18 mouse cellular contexts compared by ENCODE assay signal in the genomic region with DNA sequence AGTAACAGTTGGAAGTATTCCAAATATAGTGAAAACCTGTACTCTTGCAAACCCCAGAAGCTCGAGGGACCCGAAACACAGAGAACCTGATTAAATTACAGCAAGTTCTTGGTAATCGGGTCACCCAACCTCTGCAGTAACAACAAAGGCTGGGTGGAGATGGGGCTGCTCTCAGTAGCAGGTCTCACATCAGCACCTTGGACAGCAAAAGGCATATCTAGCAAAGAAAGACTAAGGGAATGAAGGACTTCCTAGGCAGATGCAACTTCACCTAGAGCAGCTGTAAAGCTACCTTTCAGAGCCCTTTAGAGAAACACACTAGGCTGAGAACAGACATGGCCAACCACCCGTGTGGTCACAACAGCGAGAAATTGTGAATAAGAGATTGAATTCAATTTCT.
DNase-seq lines count a peak whose midpoint lies in the region; ATAC-seq and TF ChIP-seq lines count a peak whose summit lies in the region.
"Had no signal": no experiment of that assay in that cellular context is flagged by ENCODE, and none has a peak within 500 bp of the region (broad histone marks: within the 10 kb centered on the region; RNA-seq: fewer than 3 reads in every experiment).

No protein-coding gene starts in this region.

- no peaks in the 10 kb centered on the region for H3K79me2 ChIP-seq in C2C12 (ENCODE audit: control insufficient read depth, insufficient read depth)

- H3K4me3 ChIP-seq in kidney, embryonic 16.5 days (ENCODE audit: low read length): no peak overlapping the region
- H3K4me3 ChIP-seq in C2C12 (ENCODE audit: insufficient read depth, poor library complexity, severe bottlenecking): no peak overlapping the region
- H3K4me3 ChIP-seq in embryonic facial prominence, embryonic 14.5 days (ENCODE audit: low read depth, low read length): no peak overlapping the region
- H3K4me3 ChIP-seq in forebrain, embryonic 16.5 days (replicated peaks; ENCODE audit: low read length): no peak overlapping the region
- H3K4me3 ChIP-seq: forebrain, embryonic 15.5 days; heart, embryonic 13.5 days had no signal

- intact Hi-C loops in gastrocnemius, postnatal 36 days (cut with DNase I): no loop called here
- intact Hi-C loops in left cerebral cortex, postnatal 4 days (cut with DNase I): no loop called here

- no peaks in the 10 kb centered on the region for H3K4me1 ChIP-seq in kidney, embryonic 16.5 days (ENCODE audit: insufficient read depth, low read length)
- no peaks in the 10 kb centered on the region for H3K4me1 ChIP-seq in embryonic facial prominence, embryonic 14.5 days (ENCODE audit: control insufficient read depth, insufficient read depth, low read length)
- no peaks in the 10 kb centered on the region for H3K4me1 ChIP-seq in forebrain, embryonic 16.5 days (replicated peaks; ENCODE audit: control insufficient read depth, insufficient read depth, low read length)
- H3K4me1 ChIP-seq: forebrain, embryonic 15.5 days; heart, embryonic 13.5 days had no signal

- TF ChIP-seq CTCF in C2C12 (IDR thresholded peaks at IDR 0.05; ENCODE audit: control insufficient read depth, insufficient read depth, insufficient read length): no peak

- no peaks in the 10 kb centered on the region for H3K36me3 ChIP-seq in kidney, embryonic 16.5 days (ENCODE audit: insufficient read depth, low read length)
- no peaks in the 10 kb centered on the region for H3K36me3 ChIP-seq in C2C12 (ENCODE audit: control insufficient read depth, insufficient read depth)
- H3K36me3 ChIP-seq in embryonic facial prominence, embryonic 14.5 days (ENCODE audit: control insufficient read depth, insufficient read depth, low read length): no peaks in the 10 kb centered on the region
- H3K36me3 ChIP-seq in forebrain, embryonic 16.5 days (ENCODE audit: control insufficient read depth, insufficient read depth): no peaks in the 10 kb centered on the region
- H3K36me3 ChIP-seq: forebrain, embryonic 15.5 days; heart, embryonic 13.5 days had no signal

- ATAC-seq in kidney, embryonic 16.5 days (ENCODE audit: low FRiP score, low TSS enrichment): no peak
- ATAC-seq in embryonic facial prominence, embryonic 14.5 days (ENCODE audit: low read depth): no peak
- no peak for ATAC-seq in forebrain, embryonic 16.5 days
- ATAC-seq: activated CD4-positive, CD25-positive, alpha-beta regulatory T cell, adult 4 months; forebrain, embryonic 15.5 days; hindbrain, embryonic 16.5 days; midbrain, embryonic 16.5 days had no signal

- no peaks in the 10 kb centered on the region for H3K9me3 ChIP-seq in kidney, embryonic 16.5 days (ENCODE audit: low read length)
- H3K9me3 ChIP-seq in embryonic facial prominence, embryonic 14.5 days (ENCODE audit: control insufficient read depth, low read length): no peaks in the 10 kb centered on the region
- no peaks in the 10 kb centered on the region for H3K9me3 ChIP-seq in forebrain, embryonic 16.5 days (ENCODE audit: control insufficient read depth, low read length)
- H3K9me3 ChIP-seq: forebrain, embryonic 15.5 days; heart, embryonic 13.5 days had no signal

- H3K27ac ChIP-seq in kidney, embryonic 16.5 days (ENCODE audit: low read length): no peak overlapping the region
- no peak overlapping the region for H3K27ac ChIP-seq in embryonic facial prominence, embryonic 14.5 days (replicated peaks; ENCODE audit: low read depth, low read length)
- H3K27ac ChIP-seq in forebrain, embryonic 16.5 days (ENCODE audit: low read length): no peak overlapping the region
- H3K27ac ChIP-seq: forebrain, embryonic 15.5 days; heart, embryonic 13.5 days had no signal

- H3K27me3 ChIP-seq in kidney, embryonic 16.5 days (ENCODE audit: insufficient read depth, low read length): no peaks in the 10 kb centered on the region
- H3K27me3 ChIP-seq in C2C12 (ENCODE audit: control insufficient read depth, insufficient read depth, insufficient read length): peaks cover 13% of the 10 kb centered on the region
- H3K27me3 ChIP-seq in embryonic facial prominence, embryonic 14.5 days (replicated peaks; ENCODE audit: control insufficient read depth, insufficient read depth, low read length): no peaks in the 10 kb centered on the region
- no peaks in the 10 kb centered on the region for H3K27me3 ChIP-seq in forebrain, embryonic 16.5 days (replicated peaks; ENCODE audit: control insufficient read depth, insufficient read depth, low read length)
- H3K27me3 ChIP-seq: forebrain, embryonic 15.5 days; heart, embryonic 13.5 days had no signal

- H3K79me3 ChIP-seq in C2C12 (ENCODE audit: low read depth): no peaks in the 10 kb centered on the region

- H3ac ChIP-seq in C2C12 (ENCODE audit: control insufficient read depth, insufficient read length, low read depth): no peak overlapping the region

- H3K4me2 ChIP-seq in kidney, embryonic 16.5 days (replicated peaks; ENCODE audit: low read depth, low read length): no peak overlapping the region
- no peak overlapping the region for H3K4me2 ChIP-seq in embryonic facial prominence, embryonic 14.5 days (ENCODE audit: low read depth, low read length)
- H3K4me2 ChIP-seq in forebrain, embryonic 16.5 days (ENCODE audit: low read length): no peak overlapping the region
- H3K4me2 ChIP-seq: forebrain, embryonic 15.5 days; heart, embryonic 13.5 days had no signal

- H3K9ac ChIP-seq in kidney, embryonic 16.5 days (replicated peaks; ENCODE audit: low read length): no peak overlapping the region
- H3K9ac ChIP-seq in embryonic facial prominence, embryonic 14.5 days (ENCODE audit: low read depth, low read length): no peak overlapping the region
- H3K9ac ChIP-seq in forebrain, embryonic 16.5 days (replicated peaks; ENCODE audit: low read depth, low read length): no peak overlapping the region
- H3K9ac ChIP-seq: forebrain, embryonic 15.5 days; heart, embryonic 13.5 days had no signal

- DNase-seq in kidney, postnatal 14 days: peak; percentile 11
- peak; percentile 63 for DNase-seq in NIH3T3 (ENCODE audit: low read depth)
- DNase-seq in embryonic facial prominence, embryonic 14.5 days (ENCODE audit: low spot score): peak; percentile 74
- DNase-seq in gastrocnemius, postnatal 36 days: no peak
- DNase-seq in left cerebral cortex, postnatal 4 days: no peak
- DNase-seq: cerebellum, adult 9-11 months; gastrocnemius, postnatal 14 days; liver; lung, postnatal 14 days; right cerebral cortex, postnatal 4 days had no signal

- WGBS in kidney, embryonic 16.5 days: 68% methylated on average over 5 of the region's 5 CpGs
- WGBS in embryonic facial prominence, embryonic 14.5 days: 68% methylated on average over 5 of the region's 5 CpGs
- WGBS in forebrain, embryonic 16.5 days: 82% methylated on average over 5 of the region's 5 CpGs

TF ChIP-seq in C2C12, 6 proteins besides CTCF, POLR2A, EP300 and RAD21:
- peak; percentile 58 for TF ChIP-seq MAX (IDR thresholded peaks at IDR 0.05)
- TF ChIP-seq FOSL1 (IDR thresholded peaks at IDR 0.05; ENCODE audit: insufficient read depth, low read length, poor library complexity, severe bottlenecking): no peak

Comparison
In these comparisons a context has a peak if more than half of its experiments do, and no peak if none do; other contexts are left out.
1. DNase-seq: peak in kidney, postnatal 14 days (single experiment), NIH3T3 (single experiment) and embryonic facial prominence, embryonic 14.5 days (single experiment); none in gastrocnemius, postnatal 36 days (0 of 2) and left cerebral cortex, postnatal 4 days (single experiment).